Mouse (Mus musculus) kidney, adult 9 months (tissue): Measurements from ENCODE around the gene Myl6b.
A peak's percentile ranks its signal among the peaks of the same experiment; 100 is the strongest.

Source experiments
- DNase-seq: peaks from one replicate; pipeline ENCODE4 v3.0.0; 2022

The Myl6b gene

GRCm38 (mm10) chr10:128516677-128517076, 18.2 kb upstream of the Myl6b start:
- no peak for DNase-seq

DNA sequence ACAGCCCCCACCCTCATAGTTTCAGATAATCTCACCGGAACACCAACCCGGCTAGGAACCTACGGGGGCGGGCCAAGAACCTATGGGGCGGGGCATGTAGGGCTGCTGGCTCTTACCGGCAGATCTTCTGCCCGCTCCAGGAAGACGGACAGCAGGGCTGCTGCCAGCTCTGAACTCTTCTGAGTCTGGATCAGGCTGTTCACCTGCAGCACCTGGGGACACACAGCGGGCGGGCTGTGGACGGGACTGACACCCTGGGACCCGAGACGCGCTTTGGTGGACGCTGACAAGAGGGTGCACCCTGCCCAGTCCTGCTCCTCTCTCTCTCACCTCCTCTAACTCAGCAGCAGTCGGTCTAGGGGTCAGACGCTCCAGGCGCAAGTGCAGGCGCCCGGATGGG, 17.5 kb upstream of the Myl6b start:
- no peak for DNase-seq

- no peak for DNase-seq
Observed at GRCm38 (mm10) chr10:128515044-128515443, 16.6 kb upstream of the Myl6b start.

DNA sequence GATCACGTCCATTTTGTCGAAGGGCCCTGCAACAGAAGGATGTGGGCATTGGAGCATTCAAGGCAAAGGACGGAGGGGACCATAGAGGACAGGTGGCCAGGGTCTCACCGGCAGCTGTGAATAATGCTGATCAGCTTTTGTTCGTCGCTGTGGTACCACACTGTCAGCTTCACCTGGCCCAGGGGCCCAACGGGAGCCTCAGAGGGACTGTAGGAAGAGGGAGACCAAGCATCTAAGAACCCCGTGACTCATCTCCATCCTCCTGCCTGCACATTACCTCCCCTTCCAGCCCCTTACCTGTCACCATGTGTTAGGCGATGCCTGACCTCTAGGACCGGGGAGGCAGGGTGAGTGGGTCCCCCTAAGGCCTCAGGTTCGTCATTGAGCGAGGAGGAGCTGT, 13.3 kb upstream of the Myl6b start:
- no peak for DNase-seq

- no peak for DNase-seq
Observed at GRCm38 (mm10) chr10:128511189-128511588, 12.7 kb upstream of the Myl6b start.

DNA sequence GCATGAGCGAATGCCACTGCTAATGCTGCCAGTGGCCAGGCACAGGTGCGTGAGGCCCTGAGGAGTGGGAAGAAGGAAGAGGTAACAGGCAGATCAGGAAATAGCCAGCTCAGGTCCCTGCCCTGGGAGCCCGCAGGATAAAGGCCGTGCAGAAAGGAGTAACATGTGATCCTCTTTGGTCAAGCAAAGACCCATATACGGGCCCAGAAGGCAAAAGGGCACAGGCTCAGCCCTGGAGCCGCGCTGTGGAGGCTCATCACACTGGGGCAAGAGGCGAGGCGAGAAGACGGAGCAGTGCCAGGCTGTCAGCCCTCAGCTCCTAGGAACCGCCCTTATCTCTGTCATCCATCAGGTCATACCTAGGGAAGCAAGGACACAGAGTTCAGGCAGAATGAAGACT, 11.8 kb upstream of the Myl6b start:
- no peak for DNase-seq

GRCm38 (mm10) chr10:128509831-128510230, 11.3 kb upstream of the Myl6b start:
- no peak for DNase-seq

DNA sequence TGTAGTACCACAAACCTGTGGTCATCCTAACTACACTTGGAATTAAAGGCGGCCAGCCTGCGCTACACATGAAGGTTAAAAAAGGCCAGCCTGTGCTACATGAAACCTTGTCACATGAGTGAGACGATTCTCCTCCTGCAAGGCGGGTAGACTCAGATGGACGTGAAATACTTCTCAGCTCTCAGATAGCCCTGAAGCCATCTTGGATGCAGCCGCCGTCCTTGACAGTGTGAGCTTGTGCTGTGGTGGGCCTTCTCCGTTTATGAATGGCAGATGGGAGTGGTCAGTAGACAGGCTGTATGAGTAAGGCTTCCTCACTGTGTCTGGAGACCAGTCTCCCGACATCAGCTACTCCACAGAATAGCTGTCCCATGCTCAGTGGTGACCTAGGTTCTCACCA, 10.7 kb upstream of the Myl6b start:
- DNase-seq: no peak

- no peak for DNase-seq
Observed at GRCm38 (mm10) chr10:128508260-128508659, 9.8 kb upstream of the Myl6b start.

- DNase-seq: no peak
Observed at GRCm38 (mm10) chr10:128505974-128506373, 7.5 kb upstream of the Myl6b start.

- DNase-seq: peak; percentile 58
Observed at GRCm38 (mm10) chr10:128505371-128505667, 6.8 kb upstream of the Myl6b start.

DNA sequence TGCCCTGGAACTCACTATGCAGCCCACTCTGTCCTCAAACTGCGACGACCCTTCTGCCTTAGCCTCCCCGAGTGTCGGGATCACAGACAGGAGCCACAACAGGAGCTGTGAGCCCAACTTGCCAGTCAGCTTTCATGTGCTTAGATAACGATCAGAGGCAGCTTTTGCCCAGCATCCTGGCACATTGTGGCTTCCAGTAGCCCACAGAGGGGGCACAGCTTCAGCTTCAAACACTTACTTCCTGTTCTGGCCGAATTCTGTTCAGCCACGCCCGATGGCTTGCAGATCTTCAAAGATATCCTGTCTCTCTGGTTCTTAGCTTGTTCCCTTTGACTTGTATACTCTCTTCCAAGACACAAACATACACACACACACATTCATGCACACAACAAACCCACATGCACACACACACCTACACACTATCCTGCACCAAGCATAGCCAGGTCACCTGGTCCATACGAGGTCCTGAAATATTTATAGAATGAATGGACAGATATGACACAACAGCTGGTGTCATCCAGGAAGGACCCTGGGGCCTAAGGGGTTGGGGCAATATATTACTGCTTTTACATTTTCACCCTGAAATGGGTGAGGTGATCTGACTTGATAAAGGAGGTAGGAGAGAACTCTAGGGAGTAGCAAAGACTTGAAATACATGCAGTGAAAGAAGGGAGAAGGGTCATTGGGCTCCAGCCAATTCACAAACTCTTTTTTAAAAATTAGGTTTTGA, 6.3 kb upstream of the Myl6b start:
- DNase-seq: no peak

DNA sequence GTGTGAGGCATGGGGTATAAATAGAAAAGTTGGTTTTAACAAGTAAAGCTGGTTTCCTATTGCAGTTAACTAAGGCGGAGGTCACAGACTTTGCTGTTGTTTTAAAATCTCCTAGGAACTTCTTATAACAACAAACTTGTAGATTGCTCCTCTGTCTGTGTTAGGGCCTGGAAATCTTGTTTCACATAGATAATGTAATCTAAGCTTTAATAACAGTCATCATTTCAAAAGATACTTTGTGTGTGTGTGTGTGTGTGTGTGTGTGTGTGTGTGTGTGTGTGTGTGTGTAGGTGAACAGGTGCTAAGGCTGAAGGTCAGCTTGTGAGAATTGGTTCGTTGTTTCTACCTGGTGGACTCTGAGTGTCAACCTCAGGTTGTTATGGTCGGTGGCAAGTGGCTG, 5.5 kb upstream of the Myl6b start:
- DNase-seq: no peak

DNA sequence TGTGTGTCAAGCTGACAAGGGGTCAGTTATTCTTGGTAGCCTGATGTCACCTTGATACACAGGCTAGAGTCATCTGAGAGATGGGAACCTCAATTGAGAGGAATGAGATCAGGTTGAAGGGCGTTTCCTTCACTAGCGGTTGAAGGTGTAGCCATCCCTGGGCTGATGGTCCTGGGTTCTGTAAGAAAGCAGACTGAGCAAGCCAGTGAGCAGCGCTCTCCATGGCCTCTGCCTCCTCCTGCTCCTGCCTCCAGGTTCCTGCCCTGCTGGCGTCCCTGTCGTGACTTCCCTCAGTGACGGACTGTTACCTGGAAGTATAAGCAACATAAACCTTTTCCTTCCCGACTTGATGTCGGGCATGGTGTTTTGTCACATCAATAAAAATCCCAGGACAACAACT, 5.0 kb upstream of the Myl6b start:
- DNase-seq: no peak

DNA sequence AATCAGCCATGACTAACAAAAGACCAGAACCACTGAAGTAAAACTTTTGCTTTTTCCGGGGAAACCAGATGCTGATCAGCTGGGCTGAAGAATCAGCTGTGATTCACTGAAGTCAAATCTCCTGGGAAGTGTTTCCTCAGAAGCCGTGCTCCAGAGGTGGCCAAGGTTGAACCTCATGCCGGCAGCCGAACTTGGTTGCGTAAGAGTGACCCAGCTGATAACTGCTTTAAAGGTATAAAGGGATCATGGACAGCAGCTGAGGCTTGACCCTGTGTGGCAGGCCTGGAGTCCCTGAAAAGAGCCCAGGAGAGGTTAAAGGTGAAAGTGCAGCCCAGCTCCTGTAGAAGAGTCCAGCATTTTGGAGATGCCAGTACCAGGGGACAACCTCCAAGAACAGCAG, 3.9 kb upstream of the Myl6b start:
- DNase-seq: peak; percentile 49

DNA sequence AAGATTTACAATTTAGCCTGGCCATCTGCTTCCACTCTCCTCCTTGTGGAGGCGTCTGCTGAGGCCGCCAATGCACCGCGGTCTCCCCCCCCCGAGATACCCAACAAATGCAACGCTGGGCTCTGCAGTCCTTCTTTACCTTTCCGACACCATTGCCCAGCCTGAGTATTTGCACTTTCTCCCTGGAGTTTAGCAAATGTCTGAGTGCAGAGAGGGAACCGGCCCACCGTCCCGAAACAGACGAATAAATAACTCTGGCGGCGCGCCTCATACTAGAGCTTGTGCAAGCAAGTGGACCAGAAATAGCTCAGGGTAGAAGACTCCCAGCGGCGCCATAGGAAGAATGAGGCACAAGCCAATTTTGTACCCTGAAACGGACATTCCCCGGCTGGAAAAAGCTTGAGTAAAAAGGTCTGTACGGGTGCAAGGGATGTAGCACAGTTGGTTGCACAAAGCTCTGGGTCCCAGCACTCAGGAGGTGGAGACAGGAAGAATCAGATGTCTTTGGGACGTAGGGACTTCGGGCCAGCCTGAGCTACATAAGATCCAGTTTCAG, 709 bp upstream of the Myl6b start:
- peak; percentile 73 for DNase-seq

DNA sequence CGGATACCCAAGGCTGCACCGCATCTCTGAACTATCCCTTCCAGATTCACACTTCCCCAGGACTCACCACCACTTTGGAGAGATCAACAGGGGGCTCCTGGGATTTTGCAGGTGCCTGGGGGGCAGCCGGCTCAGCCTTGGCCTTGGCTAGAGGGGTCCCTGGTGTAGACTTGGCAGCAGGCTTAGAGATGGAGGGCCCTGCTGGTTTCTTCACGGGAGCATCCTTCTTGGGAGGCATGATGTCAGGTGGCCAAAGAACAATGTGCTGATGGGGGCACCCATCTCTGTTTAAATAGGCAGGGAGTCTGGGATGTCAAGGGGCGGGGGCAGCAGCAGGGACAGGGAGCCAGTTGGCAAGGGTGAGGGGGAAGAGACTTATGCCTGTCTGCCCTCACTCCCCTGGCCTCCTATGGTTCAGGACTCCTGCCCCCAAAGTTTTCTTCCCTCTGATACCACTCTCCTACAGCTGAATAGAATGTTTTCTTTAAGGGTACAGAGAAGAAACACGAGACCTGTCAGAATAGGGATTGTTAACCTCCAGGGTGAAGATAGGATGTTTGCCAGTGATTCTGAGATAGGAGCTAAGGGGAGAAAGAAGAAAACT, 1.2 kb downstream of the Myl6b start:
- no peak for DNase-seq

GRCm38 (mm10) chr10:128496509-128497077, 1.9 kb downstream of the Myl6b start:
- no peak for DNase-seq

DNA sequence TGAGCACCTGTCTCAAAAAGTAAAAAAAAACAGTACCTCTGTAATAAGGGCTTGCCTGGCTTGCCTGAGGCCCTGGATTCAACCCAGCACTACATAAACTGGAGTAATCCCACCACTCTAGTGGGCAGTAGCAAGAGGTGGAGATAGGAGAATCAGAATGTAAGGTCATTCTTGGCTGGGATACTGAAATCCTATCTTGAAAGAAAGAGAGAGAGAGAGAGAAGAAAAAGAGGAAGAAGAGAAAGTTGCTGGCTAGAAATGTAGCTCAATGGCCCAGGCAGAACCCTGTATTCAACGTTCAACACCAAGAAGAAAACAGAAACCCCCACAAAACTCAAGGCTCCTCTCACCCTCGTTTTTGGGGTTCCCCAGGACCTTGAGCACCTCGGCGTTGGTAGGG, 2.6 kb downstream of the Myl6b start:
- no peak for DNase-seq

DNA sequence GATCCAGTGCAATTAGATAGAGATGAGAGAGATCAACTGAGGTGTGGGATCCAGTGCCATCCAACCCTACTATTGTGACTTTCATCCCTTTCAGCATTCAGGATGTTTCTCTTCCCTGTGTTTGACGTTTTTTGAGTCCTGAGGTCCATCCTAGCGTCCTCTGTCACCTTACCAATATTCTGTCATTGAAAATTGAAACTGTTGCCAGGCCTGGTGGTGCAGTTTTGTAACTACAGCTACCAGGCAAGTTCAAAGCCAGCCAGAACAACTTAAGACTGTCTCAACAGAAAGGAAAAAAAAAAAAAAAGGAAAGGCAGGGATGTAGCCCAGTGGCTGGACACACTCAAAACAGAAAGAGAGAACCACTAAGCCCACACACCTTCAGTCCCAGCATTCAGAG, 3.2 kb downstream of the Myl6b start:
- DNase-seq: no peak

GRCm38 (mm10) chr10:128494667-128495245, 3.7 kb downstream of the Myl6b start:
- peak; percentile 34 for DNase-seq

- DNase-seq: peak; percentile 99
Observed at GRCm38 (mm10) chr10:128493695-128494666, 4.5 kb downstream of the Myl6b start, which contains the start of gene Myl6. Gene Myl6 (minus strand): TSS chr10:128494145.

DNA sequence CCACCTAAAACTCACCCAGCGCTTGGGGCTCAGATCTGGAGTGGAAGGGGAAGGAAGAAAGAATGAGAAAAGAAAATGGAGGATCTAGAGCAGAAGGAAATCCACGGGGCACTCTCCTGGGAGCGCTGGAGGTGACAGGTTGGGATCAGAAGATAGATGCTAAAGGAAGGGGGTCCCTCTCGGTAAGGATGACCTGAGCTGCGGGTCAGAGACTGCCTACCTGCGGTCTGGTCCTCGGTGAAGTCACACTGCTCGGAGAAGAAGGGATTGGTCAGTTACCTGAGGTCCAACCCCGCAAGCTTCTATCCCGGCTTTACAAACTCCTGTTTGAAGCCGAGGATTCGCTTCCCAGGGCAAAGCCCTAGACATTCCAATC, 5.2 kb downstream of the Myl6b start:
- DNase-seq: no peak
